In the genomic region with DNA sequence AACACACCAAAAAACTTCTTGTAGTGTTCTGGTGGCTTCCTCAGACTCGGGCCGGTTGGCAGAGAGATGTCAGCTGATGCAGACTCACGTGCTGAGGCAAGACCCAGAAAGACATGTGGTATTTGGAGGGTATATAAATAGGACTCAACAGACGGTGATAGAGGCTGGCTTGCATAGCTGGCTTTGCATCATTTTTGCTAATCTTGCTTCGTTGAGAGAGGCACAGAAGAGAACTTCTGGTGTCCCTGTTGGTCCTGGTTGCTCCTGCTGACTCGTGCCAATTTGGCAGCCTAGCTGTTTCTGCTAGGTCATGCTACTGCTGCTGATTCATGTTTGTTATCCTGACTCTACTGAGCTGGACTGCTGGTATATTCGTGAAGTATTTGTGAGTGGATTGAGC, we compare ENCODE assay signal across 11 mouse cellular contexts. TPM values are rescaled to one million over a fixed set of nuclear protein-coding genes. Genes with fewer than 3 reads are reported as not detected.
DNase-seq lines count a peak whose midpoint lies in the region; ATAC-seq and TF ChIP-seq lines count a peak whose summit lies in the region.
"Had no signal": no experiment of that assay in that cellular context is flagged by ENCODE, and none has a peak within 500 bp of the region (broad histone marks: within the 10 kb centered on the region; RNA-seq: fewer than 3 reads in every experiment).

No protein-coding gene starts in this region.

- no peaks in the 10 kb centered on the region for H3K9me3 ChIP-seq in liver, embryonic 13.5 days (replicated peaks)
- no peaks in the 10 kb centered on the region for H3K9me3 ChIP-seq in forebrain, embryonic 14.5 days (replicated peaks; ENCODE audit: control insufficient read depth, low read length)
- no peaks in the 10 kb centered on the region for H3K9me3 ChIP-seq in hindbrain, postnatal 0 days (ENCODE audit: low read length)
- H3K9me3 ChIP-seq: hindbrain, embryonic 13.5 days; limb, embryonic 15.5 days had no signal

- no peaks in the 10 kb centered on the region for H3K27me3 ChIP-seq in liver, embryonic 13.5 days
- H3K27me3 ChIP-seq in forebrain, embryonic 14.5 days (replicated peaks; ENCODE audit: control insufficient read depth, insufficient read depth, low read length) = no peaks in the 10 kb centered on the region
- no peaks in the 10 kb centered on the region for H3K27me3 ChIP-seq in hindbrain, postnatal 0 days (ENCODE audit: insufficient read depth, low read length)
- H3K27me3 ChIP-seq: hindbrain, embryonic 13.5 days; limb, embryonic 15.5 days had no signal

- no peak overlapping the region for H3K4me3 ChIP-seq in liver, embryonic 13.5 days (replicated peaks)
- H3K4me3 ChIP-seq in forebrain, embryonic 14.5 days (ENCODE audit: low read depth, low read length) = no peak overlapping the region
- H3K4me3 ChIP-seq in hindbrain, postnatal 0 days (ENCODE audit: low read length) = no peak overlapping the region
- H3K4me3 ChIP-seq: hindbrain, embryonic 13.5 days; limb, embryonic 15.5 days had no signal

- DNase-seq in frontal cortex, postnatal 36 days (ENCODE audit: low spot score in 2 of 2) = peak; percentile 13 to 55
- DNase-seq in frontal cortex, postnatal 10 days (ENCODE audit: low spot score in 2 of 2) = no peak
- DNase-seq in adrenal gland, postnatal 10 days = peak; percentile 54
- DNase-seq in liver, embryonic 13.5 days = peak; percentile 61
- no peak for DNase-seq in forebrain, embryonic 14.5 days (ENCODE audit: low spot score)
- no peak for DNase-seq in neural tube, embryonic 10.5 days (ENCODE audit: extremely low spot score, low spot score)
- DNase-seq in hindbrain, postnatal 0 days (ENCODE audit: low spot score) = no peak

- TF ChIP-seq CTCF in hindbrain, postnatal 0 days (IDR thresholded peaks at IDR 0.05; ENCODE audit: low read depth) = no peak

- peaks cover 32% of the 10 kb centered on the region for H3K36me3 ChIP-seq in liver, embryonic 13.5 days
- peaks cover 51% of the 10 kb centered on the region for H3K36me3 ChIP-seq in forebrain, embryonic 14.5 days (ENCODE audit: control insufficient read depth, insufficient read depth, low read length)
- H3K36me3 ChIP-seq in hindbrain, postnatal 0 days (ENCODE audit: insufficient read depth, low read length) = peaks cover 24% of the 10 kb centered on the region

- peaks cover 28% of the 10 kb centered on the region for H3K4me1 ChIP-seq in liver, embryonic 13.5 days (replicated peaks)
- no peaks in the 10 kb centered on the region for H3K4me1 ChIP-seq in forebrain, embryonic 14.5 days (ENCODE audit: control insufficient read depth, insufficient read depth, low read length)
- no peaks in the 10 kb centered on the region for H3K4me1 ChIP-seq in hindbrain, postnatal 0 days (ENCODE audit: insufficient read depth, low read length)

- H3K27ac ChIP-seq in liver, embryonic 13.5 days = peak overlapping the region; percentile 82
- H3K27ac ChIP-seq in forebrain, embryonic 14.5 days (ENCODE audit: low read depth, low read length) = no peak overlapping the region
- H3K27ac ChIP-seq in hindbrain, postnatal 0 days = no peak overlapping the region
- H3K27ac ChIP-seq: hindbrain, embryonic 13.5 days; limb, embryonic 15.5 days had no signal

- WGBS in liver, embryonic 13.5 days (ENCODE audit: insufficient replicate concordance) = 65% methylated on average over 7 of the region's 7 CpGs
- 87% methylated on average over 7 of the region's 7 CpGs for WGBS in forebrain, embryonic 14.5 days
- WGBS in hindbrain, postnatal 0 days = 78% methylated on average over 7 of the region's 7 CpGs

- peak overlapping the region; percentile 36; the same call in 1 of the 2 replicates for H3K4me2 ChIP-seq in liver, embryonic 13.5 days
- no peak overlapping the region for H3K4me2 ChIP-seq in forebrain, embryonic 14.5 days (ENCODE audit: low read length)
- H3K4me2 ChIP-seq in hindbrain, postnatal 0 days (ENCODE audit: low read depth, low read length) = no peak overlapping the region
- H3K4me2 ChIP-seq: hindbrain, embryonic 13.5 days; limb, embryonic 15.5 days had no signal

- peak; percentile 65 for ATAC-seq in erythroid progenitor cell, adult 5-6 weeks (replicated peaks; ENCODE audit: low FRiP score, poor library complexity, severe bottlenecking)
- ATAC-seq in liver, embryonic 13.5 days (ENCODE audit: low read depth) = peak; percentile 85
- no peak for ATAC-seq in forebrain, embryonic 14.5 days
- ATAC-seq in hindbrain, postnatal 0 days = no peak

- H3K9ac ChIP-seq in liver, embryonic 13.5 days = peak overlapping the region; percentile 7; the same call in 1 of the 2 replicates
- H3K9ac ChIP-seq in forebrain, embryonic 14.5 days (ENCODE audit: low read length) = no peak overlapping the region
- no peak overlapping the region for H3K9ac ChIP-seq in hindbrain, postnatal 0 days (replicated peaks; ENCODE audit: low read length)
- H3K9ac ChIP-seq: hindbrain, embryonic 13.5 days; limb, embryonic 15.5 days had no signal

RNA-seq across cellular contexts. Expression of a gene that starts 9.4 kb away (rescaled TPM):
- total RNA-seq in adrenal gland, postnatal 10 days (2021) = 10 to 100 TPM; 30.6 to 47.9 TPM
- total RNA-seq in erythroid progenitor cell, adult 5-6 weeks (2015; ENCODE audit: low replicate concordance) = 4.2 and 5.4 TPM in 2 replicates
- 3.7 and 3.9 TPM in 2 replicates for total RNA-seq in erythroid progenitor cell, adult 5-6 weeks (2017; ENCODE audit: low replicate concordance)
- 14.3 TPM in 2 replicates for polyA plus RNA-seq in liver, embryonic 13.5 days (2015; fragmentation: Nextera tagmentation; extraction: Ambion mirVana)
- polyA plus RNA-seq in forebrain, embryonic 14.5 days (2014; fragmentation: Nextera tagmentation; extraction: Ambion mirVana) = 68.2 and 71.9 TPM in 2 replicates
- 176 and 190 TPM in 2 replicates for total RNA-seq in hindbrain, postnatal 0 days (2014; rRNA removed)
- polyA plus RNA-seq in hindbrain, postnatal 0 days (2015; fragmentation: Nextera tagmentation; extraction: Ambion mirVana) = 69.6 and 80.5 TPM in 2 replicates

RNA-seq across cellular contexts. Expression of a gene that starts 28.2 kb away (rescaled TPM):
- total RNA-seq in adrenal gland, postnatal 10 days (2021) = 10 to 100 TPM; 15.0 to 16.7 TPM
- 0.42 TPM in 1 of 2 replicates, not detected in the other for total RNA-seq in erythroid progenitor cell, adult 5-6 weeks (2015; ENCODE audit: low replicate concordance)
- not detected in 2 replicates for total RNA-seq in erythroid progenitor cell, adult 5-6 weeks (2017; ENCODE audit: low replicate concordance)
- 1.0 TPM in 2 replicates for polyA plus RNA-seq in liver, embryonic 13.5 days (2015; fragmentation: Nextera tagmentation; extraction: Ambion mirVana)
- polyA plus RNA-seq in forebrain, embryonic 14.5 days (2014; fragmentation: Nextera tagmentation; extraction: Ambion mirVana) = 0.89 and 1.1 TPM in 2 replicates
- 15.5 and 15.6 TPM in 2 replicates for total RNA-seq in hindbrain, postnatal 0 days (2014; rRNA removed)
- 2.0 and 2.3 TPM in 2 replicates for polyA plus RNA-seq in hindbrain, postnatal 0 days (2015; fragmentation: Nextera tagmentation; extraction: Ambion mirVana)
- total RNA-seq: common myeloid progenitor, adult 5-6 weeks had no signal

RNA-seq across cellular contexts. Expression of a gene that starts 36.1 kb away (rescaled TPM):
- 10 to 100 TPM; 42.7 to 55.3 TPM for total RNA-seq in adrenal gland, postnatal 10 days (2021)
- total RNA-seq in erythroid progenitor cell, adult 5-6 weeks (2015; ENCODE audit: low replicate concordance) = 55.1 and 70.8 TPM in 2 replicates
- total RNA-seq in erythroid progenitor cell, adult 5-6 weeks (2017; ENCODE audit: low replicate concordance) = 57.3 and 60.2 TPM in 2 replicates
- 15.8 and 20.2 TPM in 2 replicates for polyA plus RNA-seq in liver, embryonic 13.5 days (2015; fragmentation: Nextera tagmentation; extraction: Ambion mirVana)
- polyA plus RNA-seq in forebrain, embryonic 14.5 days (2014; fragmentation: Nextera tagmentation; extraction: Ambion mirVana) = 23.4 and 31.8 TPM in 2 replicates
- 47.5 and 66.1 TPM in 2 replicates for total RNA-seq in hindbrain, postnatal 0 days (2014; rRNA removed)
- 33.8 and 39.2 TPM in 2 replicates for polyA plus RNA-seq in hindbrain, postnatal 0 days (2015; fragmentation: Nextera tagmentation; extraction: Ambion mirVana)

Comparison
In these comparisons a context has a peak if more than half of its experiments do, and no peak if none do; other contexts are left out.
1. DNase-seq: peak in frontal cortex, postnatal 36 days (2 of 2), adrenal gland, postnatal 10 days (single experiment) and liver, embryonic 13.5 days (single experiment); none in frontal cortex, postnatal 10 days (0 of 2), forebrain, embryonic 14.5 days (single experiment), neural tube, embryonic 10.5 days (single experiment) and hindbrain, postnatal 0 days (single experiment).
2. ATAC-seq: peak in erythroid progenitor cell, adult 5-6 weeks (single experiment) and liver, embryonic 13.5 days (single experiment); none in forebrain, embryonic 14.5 days (single experiment) and hindbrain, postnatal 0 days (single experiment).
3. RNA of a gene that starts 9.4 kb away (total RNA-seq): 176 to 190 TPM in hindbrain, postnatal 0 days and 30.6 to 47.9 TPM in adrenal gland, postnatal 10 days; 3.7 to 5.4 TPM in erythroid progenitor cell, adult 5-6 weeks; every median in the first group is over 4 times any median in the second.
4. RNA of a gene that starts 28.2 kb away (total RNA-seq): 15.0 to 16.7 TPM in adrenal gland, postnatal 10 days and 15.5 to 15.6 TPM in hindbrain, postnatal 0 days; 0.42 TPM in erythroid progenitor cell, adult 5-6 weeks; every median in the first group is over 10 times any median in the second.